Mouse (Mus musculus): ENCODE results near the gene Gm7030.
"Not testable (repeated sequence)": the region's sequence is repeated elsewhere in the genome, so short reads cannot be mapped to it uniquely, and the experiment has no call there.

Gene Gm7030

DNA sequence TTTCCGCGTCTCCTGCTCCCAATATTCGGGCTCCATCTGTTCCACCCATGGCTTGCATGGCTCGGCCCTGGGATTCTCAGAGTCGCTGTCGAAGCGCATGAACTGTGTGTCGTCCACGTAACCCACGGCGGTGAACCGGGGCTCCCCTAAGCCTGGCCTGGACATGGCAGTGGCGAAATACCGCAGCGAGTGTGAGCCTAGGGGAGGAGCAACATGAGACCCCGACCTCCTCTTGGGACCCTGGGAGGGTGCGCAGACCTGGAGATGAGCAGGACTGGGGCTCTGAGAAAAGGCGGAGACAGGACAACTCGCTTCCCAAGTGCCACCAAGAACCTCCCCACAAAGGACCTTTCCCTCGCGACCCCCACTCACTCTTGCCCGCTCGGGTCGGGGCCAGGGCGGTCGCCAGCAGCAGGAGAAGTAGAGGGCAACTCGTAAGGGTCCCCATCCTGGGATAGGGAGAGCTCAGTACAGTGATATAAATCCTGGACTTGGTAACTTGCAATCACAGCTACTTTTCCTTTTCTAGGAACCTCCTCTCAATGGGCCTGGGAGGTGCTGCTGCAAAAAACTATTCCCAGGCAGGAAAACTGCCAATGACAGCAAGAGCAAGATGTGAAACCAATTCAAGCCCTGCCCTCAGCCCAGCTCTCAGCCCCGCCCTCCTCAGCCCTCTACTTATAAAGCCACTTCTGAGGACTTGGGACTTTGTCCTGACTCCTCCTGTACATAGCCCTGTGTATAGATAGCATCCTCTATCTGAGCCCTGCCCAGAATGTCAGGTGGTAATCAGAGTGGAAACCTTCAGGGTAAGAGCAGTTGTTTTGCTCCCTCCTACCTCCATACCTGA, at the start of gene Gm7030:
Gene Gm7030 (minus strand): TSS at position 458 of the 850 bp plus-strand sequence.
- not testable (repeated sequence) for DNase-seq (ENCODE audit: extremely low read depth, low read depth)

- not testable (repeated sequence) for DNase-seq (ENCODE audit: extremely low read depth, low read depth)
Observed at GRCm38 (mm10) chr17:36178938-36179337, 49.7 kb upstream of the Gm7030 start.

- DNase-seq (ENCODE audit: extremely low read depth, low read depth), result not testable (repeated sequence)
Observed at GRCm38 (mm10) chr17:36176132-36176531, 46.9 kb upstream of the Gm7030 start.

- DNase-seq (ENCODE audit: extremely low read depth, low read depth), result no peak
Observed at GRCm38 (mm10) chr17:36170287-36170814, 41.1 kb upstream of the Gm7030 start.

DNA sequence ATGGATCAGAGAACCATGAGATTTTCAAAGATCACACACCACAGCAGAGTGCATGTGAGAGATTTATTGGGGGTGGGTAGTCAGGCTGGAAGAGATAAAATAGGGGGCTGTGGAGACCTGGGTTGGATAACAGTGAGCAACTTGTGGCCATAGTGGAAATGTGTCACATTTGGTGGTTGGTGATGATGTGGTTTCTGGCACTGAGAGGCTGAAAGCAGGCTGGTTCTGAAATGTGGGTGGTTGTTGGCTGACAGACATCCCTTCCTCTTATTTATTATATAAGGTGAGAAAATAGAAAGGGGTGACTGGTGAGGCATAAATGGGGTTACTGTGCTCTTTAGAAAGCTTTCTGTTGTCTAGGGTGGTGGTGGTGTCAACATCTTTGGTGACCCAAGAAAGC, 40.5 kb upstream of the Gm7030 start:
- no peak for DNase-seq (ENCODE audit: extremely low read depth, low read depth)

DNA sequence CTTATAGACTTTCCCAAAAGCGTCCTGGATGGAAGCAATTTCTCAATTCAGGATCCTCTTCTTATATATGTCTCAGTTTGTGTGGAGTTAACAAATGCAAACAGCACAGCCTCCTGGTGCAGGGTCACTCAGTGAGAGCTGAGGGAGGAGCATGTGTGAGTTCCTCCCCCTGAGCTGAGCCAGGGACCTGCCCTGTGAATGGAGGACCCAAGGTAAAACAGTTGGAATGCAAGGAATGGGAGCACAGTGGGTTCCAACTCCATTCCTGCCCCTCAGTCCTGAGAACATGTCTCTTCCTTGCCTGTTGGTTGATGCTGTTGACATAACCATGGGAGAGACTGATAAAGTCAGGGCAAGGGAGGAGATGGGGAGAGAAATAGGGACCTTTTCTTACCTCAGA, 39.9 kb upstream of the Gm7030 start:
- not testable (repeated sequence) for DNase-seq (ENCODE audit: extremely low read depth, low read depth)

DNA sequence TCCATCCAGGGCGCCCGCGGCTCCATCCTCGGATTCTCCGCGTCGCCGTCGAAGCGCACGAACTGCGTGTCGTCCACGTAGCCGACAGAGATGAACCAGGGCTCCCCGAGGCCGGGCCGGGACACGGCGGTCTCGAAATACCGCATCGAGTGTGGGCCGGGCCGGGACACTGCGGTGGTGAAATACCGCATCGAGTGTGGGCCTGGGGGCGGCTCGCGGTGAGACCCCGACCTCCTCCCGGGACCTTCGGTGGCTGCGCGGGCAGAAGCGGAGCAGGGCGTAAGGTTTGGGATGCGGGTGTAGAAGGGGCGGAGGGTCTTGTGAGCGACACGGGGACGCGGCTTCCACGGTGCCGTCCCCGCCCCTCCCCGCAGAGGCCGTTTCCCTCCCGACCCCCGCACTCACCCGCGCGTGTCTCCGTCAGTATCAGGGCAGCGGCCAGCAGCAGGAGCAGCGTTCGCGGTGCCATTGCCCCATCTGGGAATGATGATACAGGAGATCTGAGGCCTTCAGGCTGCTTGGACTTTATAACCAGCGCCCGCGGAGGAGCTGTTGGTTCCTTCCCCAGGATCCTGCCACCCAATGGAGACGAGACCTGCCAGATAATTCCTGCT, 38.9 kb upstream of the Gm7030 start, which contains the start of gene Gm8909:
Gene Gm8909 (minus strand): TSS at position 499 of the 614 bp plus-strand sequence.
- DNase-seq (ENCODE audit: extremely low read depth, low read depth), result no peak

DNA sequence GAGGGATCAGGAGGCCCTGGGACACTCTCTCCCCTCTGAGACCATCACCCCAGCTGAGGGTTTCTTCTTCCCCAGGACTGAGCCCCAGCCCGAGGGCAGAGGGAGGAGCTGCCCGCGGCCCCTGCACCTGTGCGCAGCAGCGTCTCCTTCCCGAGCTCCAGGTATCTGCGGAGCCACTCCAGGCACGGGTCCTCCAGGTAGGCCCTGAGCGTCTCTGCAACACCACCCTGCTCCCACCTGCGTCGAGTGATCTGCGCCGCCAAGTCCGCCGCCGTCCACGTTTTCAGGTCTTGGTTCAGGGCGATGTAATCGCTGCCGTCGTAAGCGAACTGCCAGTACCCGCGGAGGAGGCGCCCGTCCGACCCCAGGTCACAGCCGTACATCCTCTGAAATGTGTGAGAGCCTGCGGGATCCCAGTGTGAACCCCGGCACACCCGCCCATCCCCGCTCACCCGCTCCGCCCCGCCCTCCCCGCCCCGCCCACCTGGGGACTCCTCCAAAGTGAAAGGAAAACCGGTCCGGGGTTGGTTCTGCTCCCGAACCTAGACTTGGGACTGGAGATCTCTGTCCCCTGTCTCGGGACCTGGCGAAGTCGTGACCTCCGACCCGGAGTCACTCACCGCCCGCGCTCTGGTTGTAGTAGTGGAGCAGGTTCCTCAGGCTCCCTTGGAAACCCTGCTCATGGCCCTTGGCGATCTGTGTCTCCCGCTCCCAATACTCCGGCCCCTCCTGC, 38.2 kb upstream of the Gm7030 start:
- no peak for DNase-seq (ENCODE audit: extremely low read depth, low read depth)

DNA sequence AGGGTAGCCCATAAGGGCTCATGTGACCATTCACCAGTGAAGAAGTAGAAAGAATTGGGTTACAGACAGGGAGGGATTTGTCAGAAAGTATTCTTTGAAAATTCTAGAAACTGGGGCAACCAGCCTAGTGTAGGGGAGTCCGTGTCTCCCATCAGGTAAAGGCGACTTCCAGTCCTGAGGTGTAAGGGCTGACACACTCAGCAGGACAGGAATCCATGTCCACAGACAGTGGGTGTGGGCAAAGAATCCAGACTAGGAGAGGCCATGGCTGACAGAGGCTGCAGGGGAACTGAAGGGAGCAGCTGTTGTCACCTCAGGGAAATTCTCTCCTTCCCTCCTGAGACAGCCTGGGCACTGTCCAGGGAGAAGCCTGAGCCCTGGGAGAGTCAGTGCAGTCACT, 37.7 kb upstream of the Gm7030 start:
- not testable (repeated sequence) for DNase-seq (ENCODE audit: extremely low read depth, low read depth)

- DNase-seq (ENCODE audit: extremely low read depth, low read depth), result no peak
Observed at GRCm38 (mm10) chr17:36161129-36162051, 32.2 kb upstream of the Gm7030 start.

DNA sequence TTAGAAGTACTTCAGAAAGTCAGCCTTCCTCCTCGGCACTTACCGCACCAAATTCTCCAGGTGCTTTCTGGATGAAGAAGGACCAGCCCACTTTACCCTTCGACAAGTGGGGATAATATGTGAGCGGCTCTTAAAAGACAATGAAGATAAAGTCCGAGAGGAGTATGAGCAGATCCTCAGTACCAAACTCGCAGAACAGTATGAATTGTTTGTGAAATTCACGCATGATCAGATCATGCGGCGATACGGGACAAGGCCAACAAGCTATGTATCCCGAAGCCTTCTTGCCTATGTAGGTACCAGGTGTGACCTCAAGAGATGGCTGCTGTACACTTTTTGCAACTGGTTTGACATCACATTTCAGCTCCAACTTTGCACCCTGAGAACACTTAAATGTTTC, 29.0 kb upstream of the Gm7030 start:
- not testable (repeated sequence) for DNase-seq (ENCODE audit: extremely low read depth, low read depth)

- not testable (repeated sequence) for DNase-seq (ENCODE audit: extremely low read depth, low read depth)
Observed at GRCm38 (mm10) chr17:36157782-36158181, 28.6 kb upstream of the Gm7030 start.

DNA sequence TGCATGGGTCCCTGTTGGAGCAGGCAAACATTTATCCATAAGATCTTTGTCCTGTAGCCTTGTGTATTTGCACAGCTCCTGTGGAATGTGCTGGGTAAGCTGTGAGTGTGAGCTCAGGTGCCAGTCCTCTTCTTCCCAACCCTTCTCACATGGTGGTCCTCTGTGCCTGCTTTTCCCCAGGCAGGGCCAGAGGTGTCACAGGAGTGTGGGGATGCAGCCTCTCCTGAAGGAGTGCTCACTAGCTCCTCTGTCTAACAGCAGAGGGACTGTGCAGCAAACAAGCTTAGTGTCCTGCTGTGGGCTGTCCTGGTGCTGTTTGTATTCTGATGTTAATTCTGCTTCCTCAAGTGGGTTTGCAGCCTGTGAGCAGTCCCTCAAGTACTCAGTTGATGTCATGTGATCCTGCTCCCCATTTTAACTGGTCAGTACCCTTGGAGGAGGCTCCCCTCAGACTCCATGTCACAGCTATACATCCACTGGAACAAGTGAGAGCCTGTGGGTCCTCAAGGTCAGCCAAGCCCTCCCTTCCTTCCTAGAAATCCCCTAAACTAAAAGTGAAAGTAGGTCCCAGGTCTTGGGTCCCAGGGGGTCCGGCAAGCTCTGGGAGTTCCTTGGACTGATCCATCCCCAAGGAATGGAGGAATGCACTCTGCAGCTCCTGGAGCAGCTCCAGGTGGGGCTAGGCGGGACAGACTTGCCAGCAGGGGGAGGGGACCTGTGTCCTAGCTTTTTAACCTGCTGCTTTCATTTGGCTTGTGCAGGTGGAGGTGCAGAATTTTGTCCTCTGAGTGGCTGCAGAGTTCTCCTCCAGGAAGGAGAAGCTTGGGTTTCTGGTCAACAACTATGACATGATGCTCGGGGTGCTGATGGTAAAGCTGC, 25.3 kb upstream of the Gm7030 start:
- DNase-seq (ENCODE audit: extremely low read depth, low read depth), result no peak

DNA sequence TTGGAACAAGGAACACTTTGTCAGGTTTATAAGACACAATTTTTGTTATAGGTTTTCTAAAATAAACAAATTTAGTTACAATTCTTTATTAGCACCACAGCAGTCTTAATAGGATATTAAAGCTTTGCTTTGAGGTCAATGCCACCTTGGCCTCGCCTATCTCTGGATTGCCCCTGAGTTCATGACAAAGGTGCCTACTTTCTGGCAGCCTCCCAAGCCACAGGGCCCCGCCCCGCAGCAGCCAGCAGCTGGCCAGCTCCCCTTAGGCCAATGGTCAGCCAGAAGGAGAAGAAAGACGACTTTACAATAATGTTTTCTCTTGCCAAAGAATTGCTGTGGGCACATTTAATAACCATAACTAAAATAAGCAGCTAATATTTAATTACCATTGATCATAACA, 22.0 kb upstream of the Gm7030 start:
- DNase-seq (ENCODE audit: extremely low read depth, low read depth), result not testable (repeated sequence)

DNA sequence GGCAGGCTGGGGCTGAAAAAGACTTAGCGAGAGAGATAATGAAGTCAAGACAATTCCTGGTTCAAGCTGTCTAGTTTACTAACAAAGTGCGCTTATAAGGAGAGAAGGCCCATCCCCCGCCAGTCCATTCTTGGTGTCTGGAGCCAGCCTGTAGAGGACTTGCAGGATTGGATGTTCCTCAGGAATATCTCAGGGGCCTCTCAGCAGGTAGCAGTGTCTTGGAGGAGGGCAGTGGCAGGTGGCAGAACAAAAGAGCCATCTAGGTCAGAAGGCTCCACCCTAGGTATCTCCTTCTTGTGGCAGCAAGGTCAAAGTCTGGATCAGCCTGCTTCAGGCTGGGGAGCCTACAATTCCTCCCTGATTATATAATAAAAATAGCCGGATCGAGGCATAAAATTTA, 19.2 kb upstream of the Gm7030 start:
- DNase-seq (ENCODE audit: extremely low read depth, low read depth), result not testable (repeated sequence)

GRCm38 (mm10) chr17:36146937-36147336, 17.7 kb upstream of the Gm7030 start:
- DNase-seq (ENCODE audit: extremely low read depth, low read depth), result not testable (repeated sequence)

GRCm38 (mm10) chr17:36145861-36146156, 16.6 kb upstream of the Gm7030 start:
- not testable (repeated sequence) for DNase-seq (ENCODE audit: extremely low read depth, low read depth)

GRCm38 (mm10) chr17:36145111-36145860, 16.1 kb upstream of the Gm7030 start:
- DNase-seq (ENCODE audit: extremely low read depth, low read depth), result no peak

- DNase-seq (ENCODE audit: extremely low read depth, low read depth), result not testable (repeated sequence)
Observed at GRCm38 (mm10) chr17:36136299-36136848, 7.1 kb upstream of the Gm7030 start.

Measured in MEL-GATA-1-ER (cell line).